Mouse (Mus musculus) CD8-positive naive resting alpha-beta T cell, adult 57 days (primary cell): ENCODE results near the gene Gmpr. TPM values are rescaled to one million over a fixed set of nuclear protein-coding genes. Genes with fewer than 3 reads are reported as not detected.

ENCODE experiments used
- total RNA-seq: library from RNA; stranded (reverse); gene quantifications from one replicate; pipeline ENCODE4 v1.2.4, GENCODE M21; 2023

Gene Gmpr
- total RNA-seq: not detected

DNA sequence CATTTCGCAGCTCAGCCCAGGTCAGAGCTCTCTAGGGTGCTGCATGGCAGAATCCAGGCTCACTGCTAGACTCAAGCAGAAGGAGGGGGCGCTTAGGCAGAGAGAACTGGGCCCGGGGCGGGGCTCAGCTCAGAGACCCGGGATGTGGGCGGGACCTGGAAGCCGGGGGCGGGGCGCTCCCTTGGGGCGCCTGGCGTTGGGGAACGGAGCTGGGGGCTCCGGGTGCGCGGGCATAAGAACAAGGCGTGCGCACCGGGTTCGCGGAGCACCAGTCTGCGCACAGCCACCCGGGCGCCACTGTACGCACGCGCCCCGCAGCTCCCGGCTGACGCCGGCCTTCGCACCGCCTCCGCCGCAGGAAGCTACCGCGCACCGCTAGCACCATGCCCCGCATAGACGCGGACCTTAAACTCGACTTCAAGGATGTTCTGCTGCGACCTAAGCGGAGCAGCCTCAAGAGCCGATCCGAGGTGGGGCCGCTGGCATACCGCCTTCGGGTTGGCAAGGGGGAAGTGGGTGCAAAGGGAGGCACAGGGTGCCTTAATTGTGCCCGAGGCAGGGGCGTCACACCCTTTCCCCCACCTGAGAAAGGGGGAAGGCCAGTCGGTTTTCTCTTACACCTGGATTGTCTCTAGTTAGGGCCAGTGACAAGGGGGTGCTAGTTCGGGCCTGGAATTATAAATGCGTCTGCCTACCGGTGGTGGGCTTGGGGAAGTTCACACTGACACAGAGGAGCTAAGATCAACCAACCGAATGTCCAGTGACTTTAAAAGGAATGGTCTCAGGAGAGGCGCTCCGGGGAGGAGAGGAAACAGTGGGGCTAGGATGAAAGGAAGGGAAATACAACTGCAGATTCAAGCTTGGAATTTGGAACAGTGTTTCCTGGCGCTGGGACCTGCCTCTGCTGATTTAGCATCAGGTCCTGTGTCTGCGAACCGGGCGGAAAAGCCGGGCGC lies at the start of gene Gmpr:
TSS of gene Gmpr (plus strand) at position 171 of the 956 bp plus-strand sequence.

Other genes starting within 250 kb of the Gmpr start
- 51.9 TPM for gene Mylip, start 117.7 kb upstream of the Gmpr start, total RNA-seq